Mouse (Mus musculus): ENCODE results near the gene Large1.

DNA sequence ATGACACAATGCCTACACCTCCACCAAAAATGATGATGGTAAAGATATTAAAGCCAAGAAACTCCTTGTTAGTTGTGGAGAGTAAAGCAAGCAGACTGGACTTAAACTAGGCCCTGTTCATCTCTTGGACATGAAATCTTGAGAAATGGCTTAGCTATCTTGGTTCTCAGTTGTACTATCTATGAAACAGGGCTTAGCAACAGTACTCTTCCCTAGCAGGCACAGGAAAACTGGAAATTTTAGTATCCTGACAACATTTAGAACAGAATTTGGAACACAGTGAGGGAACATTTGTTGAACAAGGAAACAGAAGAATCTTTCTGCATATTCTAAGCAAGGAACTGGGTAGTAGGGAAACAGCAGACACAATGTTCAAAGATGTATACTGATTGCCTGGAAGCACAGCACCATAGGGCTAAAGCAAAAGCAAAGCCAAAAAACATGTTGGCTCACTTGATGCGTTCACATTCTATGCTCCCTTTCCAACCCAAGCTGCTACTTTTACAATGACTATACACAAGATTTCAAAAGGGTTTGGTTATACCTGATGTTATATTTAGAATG is 240.9 kb downstream of the Large1 start:
- TF ChIP-seq CTCF (IDR thresholded peaks at IDR 0.05; ENCODE audit: low read depth) (no peak), EP300 (optimal IDR thresholded peaks at IDR 0.05) (no peak)

All from stomach, postnatal 0 days (tissue).